Mouse (Mus musculus) layer of hippocampus, adult 18-20 months (tissue): ENCODE measurements at regions not wholly inside any gene's neighbourhood (a gene's known extent, or its start where the extent isn't known, plus 50 kb on each side); places are given as distances from the start of the nearest gene placed in this dataset.

ENCODE experiments used
- DNase-seq, 2 experiments: peaks; one replicate each; pipeline ENCODE4 v3.0.0; 2022; ENCODE audit warnings: low spot score in 2 of 2

DNA sequence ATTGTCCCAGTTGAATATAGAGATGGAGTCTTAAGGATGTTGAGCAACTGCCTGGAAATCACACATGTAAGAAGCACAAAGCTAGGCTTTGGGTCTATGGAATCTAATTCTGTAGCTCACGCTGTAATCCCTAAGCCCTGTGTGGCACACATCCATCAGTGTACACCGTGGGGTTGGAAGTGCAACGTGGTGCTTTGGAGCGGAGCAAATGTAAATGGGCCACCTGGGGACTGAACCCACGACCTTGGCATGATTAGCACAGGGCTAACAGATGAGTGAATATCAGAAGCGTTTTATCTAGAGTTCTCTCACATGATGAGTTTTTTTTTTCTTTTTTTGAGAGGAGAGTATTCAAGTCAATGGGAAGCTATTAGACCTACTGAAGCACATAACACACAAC lies 437.6 kb downstream of the Tmem182 start:
- DNase-seq: no peak

GRCm38 (mm10) chr1:41244627-41245026 lies 439.2 kb downstream of the Tmem182 start:
- DNase-seq: peak; percentile 28 to 52

GRCm38 (mm10) chr1:41264214-41264613 lies 458.8 kb downstream of the Tmem182 start:
- DNase-seq: no peak

GRCm38 (mm10) chr1:41271111-41271730 lies 465.8 kb downstream of the Tmem182 start:
- DNase-seq: peak in 1 of 2 experiments; percentile 12

DNA sequence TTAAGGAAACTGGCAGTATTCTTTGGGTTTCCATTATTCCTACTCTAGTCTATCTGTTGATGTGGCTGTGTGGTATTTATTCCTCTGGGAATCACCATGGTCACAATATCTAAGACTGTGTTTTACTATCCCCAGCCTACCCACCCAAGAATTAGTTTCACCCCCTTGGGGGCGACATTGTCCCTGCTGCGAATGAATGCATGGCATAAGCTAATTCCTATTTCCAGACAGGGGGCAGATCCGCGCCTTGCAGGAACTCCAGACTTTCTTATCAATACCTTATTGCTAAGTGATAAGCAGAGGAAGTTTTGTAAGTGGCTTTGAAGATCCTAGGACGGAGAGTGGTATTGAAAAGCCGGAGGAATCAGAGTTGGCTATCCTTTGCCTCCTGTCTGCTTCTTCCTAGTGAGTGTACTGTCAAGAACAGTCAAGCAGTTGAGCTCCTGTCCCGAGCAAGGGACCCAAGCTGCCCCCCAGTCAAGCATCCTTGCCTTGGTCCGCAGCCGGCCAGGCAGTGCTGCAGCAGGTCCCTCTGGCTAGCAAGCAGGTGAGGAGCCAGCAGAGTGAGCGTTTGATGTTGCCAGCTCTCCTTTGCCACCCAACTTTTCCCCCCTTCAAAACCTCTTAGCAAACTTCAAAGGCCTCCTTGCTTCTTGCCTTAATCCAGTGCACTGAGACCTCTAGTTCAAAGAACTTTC lies 469.3 kb downstream of the Tmem182 start:
- peak in 1 of 2 experiments; percentile 28 for DNase-seq

DNA sequence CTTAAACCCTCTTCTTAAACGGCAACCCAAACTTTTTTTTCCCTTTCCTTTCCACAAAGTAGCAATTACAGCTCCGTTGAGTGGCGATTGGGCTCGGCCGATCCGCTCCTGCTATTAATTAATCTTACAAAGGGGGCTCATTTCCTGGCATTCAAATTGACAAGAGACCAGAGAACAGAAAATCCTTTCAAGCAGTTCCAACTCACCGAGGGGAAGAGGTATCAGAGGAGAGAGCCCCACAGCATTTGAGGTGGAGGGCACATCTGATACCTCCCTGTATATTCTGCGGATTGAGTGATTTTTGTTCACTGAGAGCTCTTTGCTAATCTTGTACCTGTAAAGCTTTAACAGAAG lies 469.8 kb downstream of the Tmem182 start:
- no peak for DNase-seq

GRCm38 (mm10) chr1:41275642-41276041 lies 470.2 kb downstream of the Tmem182 start:
- no peak for DNase-seq

GRCm38 (mm10) chr1:41276303-41276702 lies 470.9 kb downstream of the Tmem182 start:
- DNase-seq: no peak

GRCm38 (mm10) chr1:41285221-41285620 lies 479.8 kb downstream of the Tmem182 start:
- DNase-seq: no peak

- DNase-seq: no peak
Measured at GRCm38 (mm10) chr1:41286221-41286620, 480.8 kb downstream of the Tmem182 start.

DNA sequence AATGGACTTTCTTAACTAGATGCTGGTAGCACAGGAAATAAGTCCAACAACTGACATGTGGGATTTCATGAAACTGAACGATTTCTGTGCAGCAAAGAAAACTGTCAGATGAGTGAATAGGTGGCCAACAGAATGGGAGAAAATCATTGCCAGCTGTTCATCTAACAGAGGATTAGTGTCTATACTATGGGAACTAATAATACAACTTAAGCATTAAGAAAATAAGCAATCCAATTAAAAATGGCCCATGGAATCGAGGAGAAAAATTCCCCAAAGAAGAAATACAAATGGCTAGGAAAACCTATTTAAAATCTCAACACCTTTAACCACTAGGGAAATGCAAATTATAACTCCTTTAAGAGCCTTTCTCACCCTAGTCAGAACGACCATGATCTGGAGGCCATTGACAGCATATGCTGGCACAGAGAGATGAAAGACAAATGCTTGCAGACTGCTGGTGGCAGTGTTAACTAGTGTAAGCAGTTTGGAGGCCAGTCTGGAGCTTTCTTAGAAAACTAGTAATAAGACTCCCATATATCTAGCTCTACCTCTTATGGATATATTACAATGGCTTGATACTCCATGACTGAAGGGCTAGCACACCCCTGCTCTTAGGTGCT lies 521.6 kb downstream of the Tmem182 start:
- DNase-seq: no peak

- no peak for DNase-seq
Measured at GRCm38 (mm10) chr1:41349798-41350758, 544.7 kb downstream of the Tmem182 start.

GRCm38 (mm10) chr1:41359061-41359460 lies 553.7 kb downstream of the Tmem182 start:
- no peak for DNase-seq

DNA sequence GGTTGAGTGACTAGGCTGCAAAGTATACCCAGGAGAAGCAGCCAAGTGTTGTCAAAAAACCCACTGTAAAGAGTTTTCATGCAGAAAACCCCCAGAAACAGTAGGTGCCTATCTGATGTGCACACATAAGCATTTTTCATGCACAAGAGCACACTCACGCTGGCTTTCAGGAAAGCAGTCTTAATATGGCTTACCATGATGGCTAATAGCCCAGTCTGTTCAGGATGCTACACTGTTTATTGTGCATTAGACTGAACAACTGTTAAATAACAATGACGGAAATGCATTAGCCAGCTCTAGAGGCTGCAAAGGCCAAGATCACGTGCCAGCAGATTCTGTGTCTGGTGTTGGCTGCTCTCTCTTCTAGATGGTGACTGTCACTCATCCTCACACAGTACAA lies 556.1 kb downstream of the Tmem182 start:
- no peak for DNase-seq

DNA sequence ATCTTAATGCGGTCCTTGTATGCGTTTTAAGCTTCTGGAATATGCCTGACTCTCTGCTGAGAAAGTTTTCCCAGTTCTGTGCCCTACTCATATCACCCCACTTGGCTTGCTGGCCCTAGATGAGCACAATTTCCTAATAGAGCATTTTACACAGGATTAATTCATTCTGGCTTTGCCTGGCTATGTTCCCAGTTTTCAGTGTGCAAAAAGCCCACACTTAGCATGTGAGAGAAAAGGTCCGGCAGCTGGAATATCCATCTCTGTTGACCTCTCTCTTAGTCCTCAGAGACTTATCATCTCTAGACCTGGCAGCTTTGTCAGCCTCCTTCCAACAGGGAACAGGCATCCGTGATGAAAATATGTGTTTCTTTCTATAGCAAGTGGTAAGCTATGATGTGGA lies 574.6 kb downstream of the Tmem182 start:
- no peak for DNase-seq

DNA sequence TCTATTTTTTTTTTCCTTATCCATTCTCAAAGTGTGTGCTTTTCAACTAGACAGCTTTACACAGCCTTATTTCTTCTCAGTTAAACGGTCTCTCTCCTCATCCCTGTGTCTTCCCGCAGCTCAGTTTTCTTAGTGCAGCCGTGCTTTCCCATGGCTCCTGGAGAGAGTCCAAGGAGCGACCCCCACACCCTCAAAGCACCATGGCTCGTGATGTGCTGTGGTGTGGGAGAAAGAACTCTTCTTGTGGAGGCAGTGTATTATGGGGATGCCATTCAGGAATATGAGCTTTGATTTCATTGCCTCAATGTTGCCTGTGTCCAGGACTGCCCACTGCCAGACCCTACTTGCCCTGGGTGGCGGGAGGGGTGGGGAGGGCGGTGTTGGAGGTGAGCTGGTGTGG lies 576.1 kb downstream of the Tmem182 start:
- no peak for DNase-seq

DNA sequence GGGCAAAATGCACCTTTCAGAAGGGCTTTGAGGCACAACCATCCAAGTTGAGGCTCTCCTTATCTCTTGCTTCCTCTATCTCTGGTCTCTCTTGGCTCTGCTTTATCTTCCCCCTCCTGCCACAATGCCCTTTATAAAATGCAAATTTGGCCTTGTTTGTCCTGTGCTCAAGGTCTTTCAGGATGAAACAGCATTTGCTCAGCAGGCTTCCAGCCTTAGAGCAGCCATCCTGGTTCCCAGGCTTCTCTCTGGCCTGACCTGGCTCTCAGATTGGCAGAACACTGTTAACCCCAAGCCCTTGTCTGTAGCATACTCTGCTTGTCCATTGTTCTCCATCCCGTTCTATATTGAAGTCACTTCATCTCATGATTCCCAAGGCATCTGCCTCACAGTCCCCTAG lies 579.3 kb downstream of the Tmem182 start:
- no peak for DNase-seq

- DNase-seq: no peak
Measured at GRCm38 (mm10) chr1:41386435-41386834, 581.0 kb downstream of the Tmem182 start.

DNA sequence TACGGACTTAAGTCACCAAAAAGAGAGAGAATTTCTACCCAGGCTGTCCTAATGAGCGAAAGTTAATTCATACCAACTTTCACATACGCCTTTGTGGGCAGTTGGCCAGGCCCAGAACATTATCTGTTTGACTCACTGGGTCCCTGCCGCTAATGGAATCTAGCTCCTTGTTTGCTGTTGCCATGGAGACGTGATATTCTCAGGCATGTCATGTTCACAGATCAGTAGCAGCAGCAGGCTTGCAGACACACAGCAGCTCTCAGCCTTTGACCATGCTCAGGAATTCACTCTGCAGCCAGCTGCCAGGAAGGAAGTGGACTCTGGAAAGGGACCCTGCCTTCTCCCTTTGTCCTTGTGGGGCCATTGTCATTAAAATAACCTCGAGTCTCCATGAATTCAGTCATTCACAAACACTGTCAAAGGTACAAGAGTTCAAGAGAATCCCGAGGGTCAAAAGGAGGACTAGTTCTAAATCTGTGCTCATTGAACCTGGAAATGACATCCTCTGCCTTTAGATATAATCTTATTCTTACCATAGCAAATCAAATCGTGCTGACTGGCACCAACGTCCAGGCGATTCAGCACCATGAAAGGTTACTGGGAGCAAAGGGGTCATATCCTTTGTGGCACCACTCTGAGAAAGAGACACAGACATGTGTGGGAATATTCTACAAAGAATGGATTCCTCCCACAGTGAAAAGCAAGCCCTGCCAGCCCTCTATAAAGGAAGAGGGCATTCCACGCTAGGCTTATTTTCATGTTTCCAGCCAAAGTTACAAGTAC lies 584.9 kb downstream of the Tmem182 start:
- peak; percentile 37 to 85 for DNase-seq

DNA sequence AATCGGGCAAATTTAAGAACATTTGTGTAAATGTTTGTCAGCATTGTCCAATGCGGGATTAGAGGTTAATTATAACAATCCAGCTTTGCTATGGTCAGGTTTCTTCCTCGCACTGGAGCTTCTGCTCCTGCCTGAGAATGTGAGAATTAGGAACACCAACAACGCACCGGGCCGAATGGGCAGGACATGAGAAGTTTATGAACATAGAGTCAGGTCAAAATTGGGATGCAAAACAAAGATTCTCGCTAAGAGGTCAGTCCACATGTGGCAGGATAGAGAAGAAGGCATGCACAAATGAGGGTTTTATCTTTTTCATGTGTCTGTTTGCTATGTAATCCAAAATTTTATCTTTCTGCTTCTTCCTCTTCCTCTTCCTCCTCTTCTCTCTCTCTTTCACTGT lies 585.7 kb downstream of the Tmem182 start:
- DNase-seq: no peak

DNA sequence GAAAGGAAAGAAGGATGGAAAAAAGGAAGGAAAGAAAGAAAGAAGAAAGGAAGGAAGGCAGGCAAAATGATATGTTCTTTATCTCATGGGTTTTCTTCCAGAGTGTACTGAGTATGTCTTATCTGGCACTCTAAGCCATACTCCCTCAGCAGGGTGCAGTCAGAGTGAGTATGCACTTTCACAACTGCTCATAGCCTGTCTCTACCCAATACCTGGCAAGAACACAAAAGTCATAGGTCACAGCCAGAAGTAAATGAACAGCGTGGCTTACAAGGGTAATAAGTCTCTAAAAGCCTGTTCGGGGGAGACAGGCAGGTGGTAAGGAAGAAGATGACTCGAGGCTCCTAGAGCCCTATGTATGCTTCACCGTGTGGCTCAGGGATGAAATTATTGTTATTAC lies 587.9 kb downstream of the Tmem182 start:
- DNase-seq: no peak
